Mouse (Mus musculus) kidney, postnatal 25 days (tissue): Measurements from ENCODE around the gene March5.
"Not testable (repeated sequence)": the region's sequence is repeated elsewhere in the genome, so short reads cannot be mapped to it uniquely, and the experiment has no call there.

Source experiments
- DNase-seq, 2 experiments: peaks; one replicate each; pipeline ENCODE4 v3.0.0; 2021; ENCODE audit warnings: mixed read lengths in 2 of 2

March5 gene

DNA sequence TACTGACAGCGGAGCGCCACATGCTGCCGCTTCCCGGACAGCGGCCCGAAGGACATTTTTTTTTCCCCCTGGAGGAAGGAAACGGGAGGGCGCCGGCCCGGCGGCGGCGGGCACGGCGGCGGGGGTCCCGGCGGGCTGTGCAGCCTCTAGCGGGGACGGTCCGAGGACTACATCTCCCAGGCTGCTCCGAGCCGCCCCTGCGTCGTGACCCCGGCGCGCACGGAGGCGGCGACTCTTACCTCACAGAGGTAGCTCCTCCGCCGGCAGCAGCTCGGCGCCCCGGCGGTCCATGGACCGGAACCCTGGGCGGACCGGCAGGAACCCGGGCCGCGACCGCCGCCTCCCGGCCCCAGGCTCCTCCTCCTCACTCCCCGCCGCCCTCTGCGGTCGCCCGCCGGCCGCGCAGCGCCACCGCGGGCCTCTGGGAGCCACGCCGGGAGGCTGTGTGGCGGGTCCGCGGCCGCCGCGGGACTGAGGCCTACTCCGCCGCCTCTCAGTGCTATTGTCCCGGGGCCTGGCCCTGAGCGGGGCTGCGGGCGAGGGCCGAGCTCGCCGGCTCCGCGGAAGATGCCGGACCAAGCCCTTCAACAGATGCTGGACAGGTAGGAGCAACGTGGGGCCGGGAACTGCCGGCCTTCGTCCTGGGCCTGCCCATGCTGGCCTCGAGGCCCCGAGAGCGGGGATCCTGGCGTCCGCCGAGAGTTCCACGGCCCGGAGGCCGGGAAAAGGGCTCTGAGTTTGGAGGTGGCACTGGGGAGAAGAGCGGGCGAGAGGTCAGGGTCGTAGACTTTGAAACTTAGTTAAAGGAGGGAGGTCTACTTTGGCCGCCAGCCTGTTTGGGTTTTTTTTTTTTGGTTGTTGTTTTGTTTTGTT lies at the start of gene March5:
Gene March5 (plus strand): TSS at position 241 of the 873 bp plus-strand sequence.
- peak; percentile 90 to 97 for DNase-seq

DNA sequence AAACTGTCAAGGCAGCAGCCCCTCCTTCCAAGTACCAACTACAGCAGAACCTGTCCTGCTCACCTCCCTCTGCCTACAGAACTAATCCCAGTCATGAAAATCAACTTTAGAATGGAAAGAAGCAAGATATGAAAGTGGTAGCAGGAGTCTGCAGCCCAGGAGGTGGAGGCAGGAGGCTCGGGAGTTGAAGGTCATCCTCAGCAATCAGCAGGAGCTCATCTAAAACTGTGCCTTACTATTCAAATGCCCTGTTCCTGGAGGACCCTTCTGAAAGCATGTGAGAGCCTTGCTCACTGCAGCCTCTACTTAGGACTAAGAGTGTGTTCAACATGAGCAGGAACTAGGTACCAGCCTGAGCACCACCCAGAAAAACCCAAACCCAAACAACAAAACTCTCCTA lies 35.2 kb upstream of the March5 start:
- DNase-seq, result no peak

DNA sequence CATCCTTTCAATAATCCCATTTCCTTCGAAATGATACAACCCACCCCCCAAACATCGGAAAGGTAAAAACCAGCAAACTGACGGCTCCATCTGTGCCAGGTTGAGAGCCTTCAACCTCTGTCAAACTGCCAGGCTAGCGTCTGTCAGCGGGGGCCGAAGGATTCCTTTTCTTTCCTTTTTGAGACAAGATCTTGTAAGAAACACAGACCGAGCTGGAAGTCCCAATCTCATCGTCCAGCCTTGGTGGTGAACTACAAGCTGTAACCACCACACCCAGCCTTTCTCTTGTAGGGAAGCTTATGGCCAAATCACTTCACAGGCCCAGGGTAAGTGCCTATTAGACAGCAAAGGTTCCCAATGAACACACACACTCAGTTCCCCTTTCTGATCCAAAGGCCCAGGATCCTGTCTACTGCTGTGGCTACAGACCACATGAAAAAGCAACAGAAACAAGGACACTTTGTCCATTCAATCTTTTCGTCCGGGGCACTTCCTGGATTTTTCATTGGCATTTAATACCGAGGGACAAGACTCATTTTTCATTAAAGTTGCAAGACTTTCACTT lies 34.7 kb upstream of the March5 start:
- DNase-seq, result no peak

DNA sequence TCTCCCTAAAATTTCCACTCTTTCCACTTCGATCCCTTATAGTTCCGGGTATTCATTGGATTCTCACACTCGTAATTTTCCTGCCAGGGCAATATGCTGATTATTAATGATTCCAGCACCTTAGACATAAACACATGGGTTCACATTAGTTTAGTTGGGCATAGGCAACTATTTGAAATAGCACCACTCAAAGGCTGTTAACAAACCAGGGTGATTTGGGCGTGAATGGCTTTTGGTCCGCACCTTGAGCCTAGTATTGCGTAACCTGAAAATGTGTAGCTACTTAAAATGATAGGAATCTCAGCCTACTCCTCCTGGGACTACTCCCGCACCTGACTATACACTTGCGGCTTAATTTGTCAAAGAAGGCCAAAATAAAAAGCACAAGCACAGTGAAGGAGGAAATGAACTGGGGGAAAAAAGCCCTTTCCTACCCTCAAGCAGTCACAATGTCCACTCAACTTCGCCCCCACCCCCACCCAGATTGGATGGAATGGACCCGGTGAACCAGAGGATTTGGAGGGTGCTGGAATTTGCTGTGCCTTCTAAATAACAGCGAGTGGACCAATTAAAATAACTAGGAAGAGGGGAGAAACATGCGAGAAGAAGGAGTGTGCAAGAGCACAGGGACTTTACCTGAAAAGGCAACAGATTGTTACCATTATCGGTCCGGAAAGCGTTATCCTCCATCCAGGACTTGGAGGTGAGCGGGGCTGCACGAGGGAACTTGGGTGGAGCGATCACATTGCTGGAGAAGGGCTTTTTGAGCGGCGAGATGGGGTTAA lies 33.8 kb upstream of the March5 start:
- peak; percentile 27 to 51 for DNase-seq

DNA sequence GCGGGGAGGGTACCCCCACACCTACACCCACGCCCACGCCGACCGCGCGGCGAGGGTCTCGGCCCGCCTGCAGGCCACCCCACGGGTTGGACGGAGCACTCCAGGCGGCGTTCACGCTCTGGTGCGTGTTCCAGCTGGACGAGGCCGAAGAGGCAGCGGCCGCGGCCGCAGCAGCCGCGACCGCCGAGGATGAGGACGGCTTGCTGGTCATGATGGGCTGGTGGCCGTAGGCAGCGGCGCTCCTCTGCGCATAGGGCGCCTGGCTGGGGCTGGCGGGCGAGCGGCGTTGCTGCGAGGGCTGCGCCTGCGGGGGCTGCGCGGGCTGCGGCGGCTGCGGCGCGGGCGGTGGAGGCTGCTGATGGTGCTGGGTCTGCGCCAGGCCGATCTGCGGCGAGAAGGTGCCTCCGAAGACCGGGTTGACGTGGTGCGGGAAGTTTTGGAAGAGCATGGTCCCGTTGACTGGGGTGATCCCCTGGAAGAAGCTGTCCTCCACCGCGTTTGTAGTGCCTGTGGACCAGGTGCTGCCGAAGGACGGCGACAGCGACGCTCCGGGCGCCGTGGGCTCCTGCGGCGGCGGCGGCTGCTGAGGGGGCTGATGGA lies 33.1 kb upstream of the March5 start:
- peak; percentile 57 to 67 for DNase-seq

DNA sequence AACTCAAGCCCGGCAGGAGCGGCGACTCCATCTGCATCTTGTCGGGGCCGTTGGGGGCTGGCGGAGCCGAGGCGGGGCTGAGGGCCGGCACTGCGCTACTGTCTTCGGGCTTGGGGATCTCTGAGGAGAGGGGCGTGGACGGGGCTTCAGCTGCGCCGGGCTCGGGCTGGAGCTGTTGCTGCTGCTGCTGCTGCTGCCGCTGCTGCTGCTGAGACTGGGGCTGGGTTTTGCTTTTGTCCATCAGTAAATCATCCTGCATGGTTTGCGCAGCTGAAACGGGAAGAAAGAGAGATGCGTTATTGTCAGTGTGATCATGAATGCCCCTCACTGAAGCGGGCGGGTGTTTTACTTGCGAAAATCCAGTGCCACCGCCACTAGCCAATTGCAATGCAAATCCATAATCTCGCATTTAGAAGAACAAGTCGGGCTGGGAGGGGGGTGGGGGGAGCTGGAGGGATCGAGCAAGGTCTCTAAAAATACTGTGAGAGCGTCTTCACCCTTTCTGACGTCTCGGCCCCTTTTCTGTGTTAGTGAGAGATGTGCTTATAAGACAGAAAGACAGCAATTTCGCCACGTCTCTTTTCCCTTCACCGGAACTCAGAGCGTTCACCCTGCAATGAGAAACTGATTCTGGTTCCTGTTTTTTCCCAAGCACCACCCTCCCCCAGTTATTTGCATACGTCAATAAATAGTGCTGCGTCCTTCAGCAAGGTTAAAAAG lies 32.5 kb upstream of the March5 start:
- DNase-seq, result peak; percentile 61 to 66

DNA sequence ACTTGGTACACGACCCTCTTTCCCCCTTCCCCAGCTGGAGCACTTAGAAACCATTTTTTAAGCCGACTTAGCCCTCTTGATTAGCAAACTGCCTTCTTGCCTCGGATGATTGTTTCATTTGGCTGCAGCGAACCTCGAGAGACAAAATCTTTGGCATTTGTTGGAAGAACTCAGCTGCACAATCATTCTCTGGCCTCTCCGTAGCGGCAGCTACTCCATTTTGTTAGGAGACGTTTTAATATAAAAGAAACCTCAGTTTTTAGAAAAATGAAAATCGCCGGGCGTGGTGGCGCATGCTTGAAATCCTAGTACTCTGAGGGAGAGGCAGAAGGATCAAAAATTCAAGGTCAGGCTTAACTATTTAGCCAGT lies 31.9 kb upstream of the March5 start:
- no peak for DNase-seq

DNA sequence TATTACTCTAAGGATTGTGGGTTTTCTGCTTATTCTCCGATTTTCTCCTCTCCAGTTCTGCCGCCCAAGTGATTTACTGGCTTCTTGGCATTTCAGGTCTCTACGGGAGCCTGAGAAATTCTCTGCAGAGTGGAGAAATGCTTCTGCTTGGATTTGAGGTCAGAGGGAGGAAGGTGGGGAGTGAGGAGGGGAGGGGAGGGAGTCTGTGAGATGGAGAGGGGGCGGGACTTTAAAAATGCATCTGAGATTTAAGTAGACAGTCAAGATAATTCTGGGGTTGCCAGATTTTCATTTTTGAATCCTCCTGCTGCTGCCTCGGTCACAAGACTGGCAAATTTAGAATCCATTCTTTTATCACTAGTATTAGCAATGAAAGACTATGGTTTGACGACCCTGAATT lies 31.4 kb upstream of the March5 start:
- peak in 1 of 2 experiments; percentile 53 for DNase-seq

DNA sequence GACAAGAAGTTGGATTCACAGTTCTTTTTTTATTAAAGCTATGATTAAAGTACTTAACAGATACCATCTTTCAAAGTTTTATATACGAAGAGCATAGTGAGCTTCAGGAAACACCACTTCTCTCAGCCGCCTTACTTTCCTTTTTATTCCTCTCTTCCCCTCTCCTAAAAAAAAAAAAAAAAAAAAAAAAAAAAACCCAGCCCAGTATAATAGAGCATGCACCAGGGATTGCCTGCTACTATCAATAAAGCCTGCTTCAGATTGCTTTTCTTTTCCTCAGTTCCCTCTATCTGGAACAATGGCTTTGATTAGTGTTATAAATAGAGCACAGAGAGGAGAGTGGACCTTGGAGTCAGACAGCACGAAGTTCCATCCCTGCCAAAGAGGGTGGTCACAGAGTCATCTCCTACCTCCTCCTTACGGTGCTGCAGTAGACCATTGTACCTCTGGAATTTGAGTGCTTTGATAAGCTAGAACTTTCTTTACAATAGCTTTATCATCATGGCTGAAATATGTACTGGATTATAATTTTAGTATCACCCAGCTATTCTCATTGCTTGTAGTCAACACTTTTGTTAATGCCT lies 30.4 kb upstream of the March5 start:
- DNase-seq, result no peak

DNA sequence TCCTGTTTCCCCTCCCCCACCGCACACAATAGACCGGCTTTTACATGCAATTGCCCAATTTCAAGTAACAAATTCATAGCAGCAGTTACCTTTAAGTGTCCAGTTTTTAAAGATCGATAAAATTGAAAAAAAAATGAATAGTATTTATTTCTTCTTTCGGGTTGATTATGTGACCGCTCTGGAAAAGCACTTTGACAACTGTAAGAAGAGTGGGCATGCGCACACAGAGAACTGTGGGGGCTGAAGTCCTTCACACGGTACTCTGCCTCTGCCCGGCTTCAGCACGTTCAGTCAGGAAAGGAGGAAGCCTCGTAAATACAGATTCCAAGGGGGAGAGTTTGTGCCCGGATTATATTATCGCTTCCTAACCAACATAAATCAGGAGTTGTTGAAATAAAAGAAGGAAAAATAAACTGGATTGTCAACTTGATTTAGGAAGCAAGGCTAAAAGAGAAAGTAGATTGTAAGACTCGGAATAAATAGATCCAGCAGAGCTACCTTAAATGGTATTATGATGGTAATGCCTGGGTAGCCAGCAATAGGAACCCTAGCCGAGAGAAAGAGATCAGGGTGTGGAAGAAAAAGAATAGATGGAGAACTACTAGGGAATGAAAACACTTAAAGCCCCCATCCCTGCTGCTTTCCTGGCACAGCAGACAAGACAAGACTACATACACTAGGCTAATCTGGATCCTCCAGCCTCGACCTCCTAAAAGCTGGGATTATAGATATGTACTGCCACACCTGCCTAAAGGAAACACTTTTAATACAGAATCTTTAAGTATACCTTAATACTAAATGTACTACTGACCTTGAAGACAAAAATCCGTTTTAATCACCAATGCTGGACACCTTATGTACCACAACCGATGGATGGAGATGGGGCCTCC lies 29.3 kb upstream of the March5 start:
- DNase-seq, result peak; percentile 80 to 89

DNA sequence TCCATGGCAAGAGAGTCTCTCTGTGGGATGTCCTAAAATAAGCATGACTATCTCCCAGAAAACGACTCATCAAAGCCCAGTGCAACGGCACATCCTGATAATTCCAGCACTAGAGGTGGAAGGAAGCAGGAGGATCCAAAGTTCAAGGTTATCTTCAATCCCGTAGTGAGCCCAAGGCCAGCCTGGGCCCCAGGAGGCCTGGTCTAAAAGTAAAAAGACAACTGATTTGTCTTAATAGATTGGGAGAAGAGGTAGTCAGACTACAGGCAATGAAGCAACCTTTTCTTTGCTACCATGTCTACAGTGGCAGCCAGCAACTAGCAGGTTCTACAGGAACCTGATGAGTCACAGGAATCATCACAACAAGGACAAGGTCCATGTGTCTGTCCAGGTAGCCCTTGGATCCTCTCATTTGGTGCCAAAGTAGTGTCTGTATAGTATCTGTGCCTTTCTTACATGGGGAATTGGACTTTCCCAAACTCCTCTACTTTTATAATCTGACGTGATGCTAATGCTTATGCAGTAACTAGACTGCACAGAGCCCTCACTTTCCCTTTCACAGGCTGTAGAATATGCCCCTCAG lies 18.9 kb upstream of the March5 start:
- no peak for DNase-seq

DNA sequence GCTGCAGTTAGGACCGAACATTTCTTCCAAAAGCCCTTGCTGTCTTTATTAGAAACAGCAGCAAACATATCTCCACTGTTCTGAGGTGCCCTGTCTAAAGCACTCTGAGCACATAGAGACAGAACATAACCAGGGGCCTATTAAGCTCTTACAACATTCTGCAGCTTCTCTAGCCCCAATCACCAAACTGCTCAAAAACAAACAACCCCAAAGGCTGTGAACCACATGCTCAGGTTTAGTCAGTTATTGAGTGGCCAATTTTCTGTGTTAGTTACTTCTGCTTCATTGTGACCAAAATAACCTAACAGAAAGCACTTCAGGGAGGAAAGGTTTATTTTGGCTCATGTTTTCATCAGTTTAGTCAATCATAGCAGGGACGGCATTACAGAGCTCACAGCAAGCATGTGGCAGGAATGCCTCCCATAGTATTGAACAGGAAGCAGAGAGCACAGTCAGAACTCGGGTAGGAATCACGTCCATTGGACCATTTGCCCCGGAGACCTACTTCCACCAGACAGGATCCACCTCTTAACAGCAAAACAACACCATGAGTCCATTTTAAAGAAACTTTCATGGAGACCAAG lies 14.8 kb upstream of the March5 start:
- no peak for DNase-seq

DNA sequence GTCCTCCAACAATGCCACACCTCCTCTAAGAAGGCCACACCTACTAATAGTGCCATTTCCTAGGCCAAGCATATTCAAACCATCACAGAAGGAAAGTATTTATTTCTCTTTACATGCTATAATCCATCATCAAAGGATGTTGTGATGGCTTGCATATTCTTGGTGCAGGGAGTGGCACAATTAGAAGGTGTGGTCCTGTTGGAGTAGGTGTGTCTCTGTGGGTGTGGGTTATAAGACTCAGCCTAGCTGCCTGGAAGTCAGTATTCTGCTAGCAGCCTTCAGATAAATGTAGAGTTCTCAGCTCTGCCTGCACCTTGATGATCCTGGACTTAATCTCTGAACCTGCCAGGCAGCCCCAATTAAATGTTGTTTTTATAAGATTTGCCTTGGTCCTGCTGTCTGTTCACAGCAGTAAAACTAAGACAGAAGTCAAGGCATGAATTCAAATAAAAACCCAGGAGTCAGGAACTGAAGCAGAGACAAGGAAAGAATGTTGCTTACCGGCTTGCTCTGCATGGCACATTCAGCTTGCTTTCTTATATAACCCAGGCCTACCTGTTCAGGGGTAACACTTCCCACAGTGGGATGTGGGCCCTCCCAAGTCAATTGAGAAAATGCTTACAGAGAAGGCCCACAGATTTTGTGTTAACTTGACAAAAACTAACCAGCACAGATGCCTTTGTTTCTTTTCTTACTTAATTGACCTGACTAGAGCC lies 9.0 kb upstream of the March5 start:
- no peak for DNase-seq

DNA sequence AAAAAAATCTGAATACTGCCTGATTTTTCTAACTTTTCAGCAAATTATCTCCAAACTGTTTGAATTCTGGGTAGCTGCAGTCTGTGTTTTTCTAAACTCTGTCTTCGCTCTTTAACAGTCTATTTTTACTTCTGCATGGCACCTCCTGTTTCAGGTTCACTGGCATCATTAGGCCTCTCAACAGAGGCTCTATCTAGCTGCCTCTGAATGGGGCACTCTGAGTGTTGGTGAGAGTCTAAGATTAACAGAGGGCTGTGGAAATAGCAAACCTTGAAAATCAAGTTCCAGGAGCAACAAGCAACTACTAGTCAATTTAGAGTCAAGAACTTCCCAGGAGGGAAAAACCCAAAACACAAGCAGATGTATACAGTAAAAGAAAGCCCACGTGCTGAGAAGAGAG lies 7.5 kb upstream of the March5 start:
- no peak for DNase-seq

DNA sequence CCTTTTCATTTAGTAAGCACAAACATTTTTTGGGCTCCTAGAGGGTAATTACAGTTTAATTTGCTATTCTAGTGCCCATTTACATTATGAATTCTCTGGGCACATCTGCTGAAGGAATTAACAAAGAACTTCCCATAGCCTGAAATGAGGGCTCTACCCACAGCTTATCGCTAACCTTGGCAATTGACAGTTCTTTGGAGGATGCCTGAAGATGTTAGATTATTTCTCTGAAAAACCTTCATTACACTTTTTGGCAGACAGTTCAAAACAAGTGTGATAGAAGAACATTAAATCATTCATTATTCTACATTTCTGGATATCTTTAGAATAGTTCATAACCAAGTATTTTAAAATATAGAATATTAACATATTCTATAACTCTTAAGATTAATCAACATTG lies 4.0 kb upstream of the March5 start:
- no peak for DNase-seq

DNA sequence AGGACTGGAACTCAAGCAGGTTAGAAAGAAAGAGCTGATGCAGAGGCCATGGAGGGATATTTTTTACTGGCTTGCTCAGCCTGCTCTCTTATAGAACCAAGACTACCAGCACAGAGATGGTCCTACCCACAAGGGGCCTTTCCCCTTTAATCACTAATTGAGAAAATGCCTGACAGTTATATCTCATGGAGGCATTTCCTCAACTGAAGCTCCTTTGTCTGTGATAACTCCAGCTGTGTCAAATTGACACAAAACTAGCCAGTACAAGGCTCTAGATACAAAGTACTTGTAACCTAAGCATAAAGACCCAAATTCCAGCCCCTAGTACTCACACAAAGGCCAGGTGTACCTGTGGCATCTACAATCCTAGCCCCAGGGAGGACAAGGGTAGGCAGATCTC lies 2.2 kb upstream of the March5 start:
- DNase-seq, result not testable (repeated sequence)

DNA sequence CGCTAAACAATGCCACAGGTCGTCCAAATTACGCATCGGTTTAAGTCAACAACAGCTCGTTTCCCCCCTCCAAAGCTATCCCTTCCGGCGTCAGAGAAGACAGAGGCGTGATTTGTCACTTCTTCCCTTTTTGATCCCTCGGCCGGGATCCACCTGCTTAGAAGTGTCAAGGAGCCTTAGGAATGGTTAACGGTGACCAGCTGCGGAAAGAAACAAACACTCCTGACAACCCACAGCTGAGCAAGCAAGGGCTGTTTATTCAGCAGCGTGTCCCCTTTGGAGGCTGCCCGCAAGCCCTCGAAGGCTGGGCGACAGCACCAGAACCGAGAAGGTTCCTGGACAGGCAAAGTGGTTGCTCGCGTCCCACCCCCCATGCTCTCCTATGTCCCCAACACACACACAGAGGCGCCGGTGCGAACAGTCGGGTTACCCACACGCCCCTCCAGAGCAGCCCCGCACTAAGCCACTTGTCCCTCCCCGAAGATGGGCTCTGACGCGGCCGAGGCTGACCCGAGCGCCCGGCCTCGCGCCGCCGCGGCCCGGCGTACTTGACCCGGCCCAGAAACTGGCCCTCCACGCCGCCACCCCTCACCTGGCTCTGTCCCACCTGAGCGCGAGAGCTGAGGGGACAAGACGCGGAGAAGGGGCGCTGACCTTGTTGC lies 571 bp upstream of the March5 start:
- DNase-seq, result peak; percentile 48 to 71

DNA sequence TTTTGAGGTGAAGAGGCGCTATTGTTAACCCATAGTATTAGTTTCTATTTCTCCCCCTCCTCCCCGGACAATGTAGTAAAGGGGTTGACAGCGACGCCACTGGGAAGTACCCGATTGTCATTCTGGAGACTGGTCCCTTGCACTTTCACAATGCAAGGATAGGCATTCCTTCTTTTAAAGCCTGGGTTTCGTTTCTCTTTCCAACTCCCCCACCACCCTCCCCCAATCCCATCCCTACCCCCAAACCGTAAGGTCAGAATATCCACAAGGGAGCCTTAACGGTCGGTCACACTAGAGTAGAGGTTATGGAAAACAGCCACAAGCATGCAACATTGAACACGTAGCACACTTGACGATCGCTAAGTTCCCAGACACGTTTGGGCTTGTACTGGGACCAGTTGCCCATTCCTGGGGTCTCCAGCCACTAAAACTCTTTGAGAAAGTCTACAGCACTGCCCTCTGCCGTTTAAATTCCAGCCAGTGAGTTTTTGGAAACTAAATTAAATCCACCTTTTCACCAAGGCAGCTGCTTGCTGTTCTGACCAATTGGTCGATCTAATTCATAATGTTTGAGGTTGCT lies 923 bp downstream of the March5 start, which contains the start of gene Cpeb3:
Gene Cpeb3 (minus strand): TSS at position 426 of the 580 bp plus-strand sequence.
- peak; percentile 47 to 60 for DNase-seq

DNA sequence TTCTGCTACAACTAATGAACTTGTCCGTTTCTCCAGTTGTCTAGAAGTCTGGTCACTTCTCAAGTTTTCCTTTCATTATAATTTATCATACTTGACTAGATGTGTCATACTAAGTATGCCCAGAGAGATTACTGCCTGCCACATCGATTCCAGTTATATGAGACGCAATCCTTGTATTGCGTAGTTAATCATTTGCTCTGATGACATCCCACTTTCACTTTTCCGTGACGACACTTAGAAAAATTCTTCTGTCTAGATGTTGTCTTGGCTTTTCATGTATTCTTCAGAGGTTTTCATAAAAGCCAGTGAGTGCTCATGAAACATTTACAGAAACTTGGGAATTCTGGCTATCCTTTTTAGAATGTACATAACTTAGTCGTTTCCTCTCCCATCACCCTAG lies 1.6 kb downstream of the March5 start:
- DNase-seq, result no peak
